Mouse (Mus musculus) bone marrow macrophage, adult 2 months (primary cell): Measurements from ENCODE around the gene Aig1. TPM values are rescaled to one million over a fixed set of nuclear protein-coding genes. Genes with fewer than 3 reads are reported as not detected.

Source experiments
- H3K27ac ChIP-seq: 2 replicates; pipeline ENCODE4 v1.5.1; 2012; ENCODE audit warnings: low read depth, low read length; ENCODE audit not compliant: insufficient read depth
- H3K4me1 ChIP-seq: 2 replicates; pipeline ENCODE4 v1.6.1; 2012; ENCODE audit warnings: low read length; ENCODE audit not compliant: control insufficient read depth, insufficient read depth
- H3K4me3 ChIP-seq: 2 replicates; pipeline ENCODE4 v1.5.1; 2012; ENCODE audit warnings: mild to moderate bottlenecking, low read length, moderate library complexity; ENCODE audit not compliant: insufficient read depth
- CTCF ChIP-seq: IDR thresholded peaks from 2 replicates; pipeline ENCODE4 v1.5.1; 2012; ENCODE audit warnings: low read depth, mild to moderate bottlenecking, low read length, moderate library complexity
- POLR2A ChIP-seq: IDR thresholded peaks from 2 replicates; pipeline ENCODE4 v1.6.1; 2012; ENCODE audit warnings: mild to moderate bottlenecking, low read depth, low read length, borderline replicate concordance
- polyA plus RNA-seq: library from polyadenylated mRNA; stranded (reverse); fragments of >200 nt; gene quantifications from 2 replicates; pipeline ENCODE4 v1.2.4, GENCODE M21; 2012; ENCODE audit not compliant: missing spikeins, insufficient read depth, insufficient read length

Gene Aig1
- polyA plus RNA-seq, 1 experiment: 9.8 TPM

DNA sequence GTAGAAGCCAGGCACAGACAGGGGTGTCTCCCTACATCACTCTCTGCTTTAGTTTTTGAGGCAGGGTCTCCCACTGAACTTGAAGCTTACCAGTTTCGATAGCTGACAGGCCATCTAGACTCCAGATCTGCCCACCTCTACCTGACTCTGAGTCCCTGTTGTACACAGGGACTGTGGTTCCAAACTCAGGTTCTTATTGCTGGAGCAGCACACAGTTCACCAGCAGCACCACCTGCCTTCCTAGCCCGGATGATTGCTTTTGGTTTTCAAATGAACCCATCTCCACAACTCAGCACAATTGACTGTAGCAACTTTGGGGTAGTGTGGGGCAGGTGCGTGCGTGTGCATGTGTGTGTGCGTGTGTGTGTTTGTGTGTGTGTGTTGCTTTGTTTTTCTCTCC, 155.1 kb downstream of the Aig1 start:
- Histone ChIP-seq H3K27ac (no peak overlapping the region), H3K4me3 (no peak overlapping the region), H3K4me1 (no peaks in the 10 kb centered on the region)
- no peak for TF ChIP-seq POLR2A
- no peak for TF ChIP-seq CTCF

DNA sequence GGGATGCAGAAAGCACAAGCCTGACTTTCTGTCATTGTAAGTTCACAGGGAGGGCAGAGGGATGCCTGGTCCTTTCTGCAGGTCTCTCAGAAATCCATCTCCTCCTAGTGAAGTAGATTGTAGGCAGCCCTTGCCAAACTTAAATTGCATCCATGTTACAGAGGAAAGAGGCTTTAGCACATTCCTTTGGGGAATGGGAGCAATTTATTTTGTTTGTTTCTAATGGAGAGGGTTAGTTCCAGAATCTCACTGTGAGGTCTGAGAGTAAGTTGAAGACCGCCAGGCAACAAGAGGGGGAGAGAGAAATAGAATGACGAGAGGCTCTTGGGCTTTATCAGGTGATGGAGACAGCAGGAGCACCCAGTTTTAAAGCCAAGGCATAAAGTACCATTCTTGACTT, 155.7 kb downstream of the Aig1 start:
- Histone ChIP-seq H3K27ac (no peak overlapping the region), H3K4me3 (no peak overlapping the region)
- TF ChIP-seq CTCF: no peak
- TF ChIP-seq POLR2A: no peak

DNA sequence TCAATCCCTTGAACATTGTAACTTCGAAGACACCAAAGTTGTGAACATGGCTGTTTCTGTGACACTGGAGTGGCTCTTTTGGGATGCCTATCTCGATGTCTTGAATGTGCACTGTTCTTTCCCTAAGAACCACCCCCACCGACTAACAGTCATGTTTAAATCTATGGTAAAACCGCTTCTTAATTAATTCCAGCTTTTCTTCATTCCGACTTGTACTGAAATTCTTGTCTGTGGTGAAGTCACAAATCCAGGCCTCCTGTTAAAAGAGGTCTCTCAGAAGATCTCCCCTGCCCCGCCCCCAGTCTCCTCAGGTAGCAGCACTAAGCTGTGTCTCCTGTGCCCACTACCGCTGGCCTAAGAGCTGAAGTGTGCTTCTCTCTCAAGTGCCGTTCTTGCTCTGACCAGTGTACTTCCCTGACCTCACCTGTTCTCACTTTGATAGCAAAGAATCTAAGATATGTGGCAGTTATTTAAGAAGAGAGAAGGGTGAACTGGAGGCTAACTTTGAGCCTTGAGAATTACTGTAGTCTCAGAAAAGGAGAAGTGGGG, 157.4 kb downstream of the Aig1 start:
- no peak for TF ChIP-seq POLR2A
- TF ChIP-seq CTCF: no peak
- Histone ChIP-seq H3K27ac (no peak overlapping the region), H3K4me1 (no peaks in the 10 kb centered on the region), H3K4me3 (no peak overlapping the region)

More for the DNA sequence above, 155.7 kb downstream of the Aig1 start:
- H3K4me1 ChIP-seq: no peaks in the 10 kb centered on the region

DNA sequence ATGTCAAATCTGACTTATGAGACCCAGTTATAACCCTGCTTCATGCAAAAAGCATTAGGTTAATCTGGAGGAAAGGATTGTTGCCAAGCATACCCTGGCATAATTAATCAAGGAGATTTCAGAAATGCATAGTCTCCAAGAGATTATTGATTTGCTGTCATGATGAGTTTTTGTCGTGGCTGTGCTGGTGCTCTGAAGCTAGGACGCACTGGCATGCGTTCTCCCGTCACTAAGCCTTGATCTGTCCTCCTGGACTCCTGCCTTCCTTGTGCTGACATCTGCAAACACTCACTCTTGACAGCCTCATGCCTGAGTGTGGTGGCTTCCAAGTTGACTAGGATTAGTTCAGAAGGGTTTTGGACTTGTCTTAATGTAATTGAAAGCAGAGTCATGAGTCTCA, 163.0 kb downstream of the Aig1 start:
- Histone ChIP-seq H3K4me3 (no peak overlapping the region), H3K4me1 (no peaks in the 10 kb centered on the region), H3K27ac (no peak overlapping the region)
- TF ChIP-seq POLR2A (no peak), CTCF (no peak)

DNA sequence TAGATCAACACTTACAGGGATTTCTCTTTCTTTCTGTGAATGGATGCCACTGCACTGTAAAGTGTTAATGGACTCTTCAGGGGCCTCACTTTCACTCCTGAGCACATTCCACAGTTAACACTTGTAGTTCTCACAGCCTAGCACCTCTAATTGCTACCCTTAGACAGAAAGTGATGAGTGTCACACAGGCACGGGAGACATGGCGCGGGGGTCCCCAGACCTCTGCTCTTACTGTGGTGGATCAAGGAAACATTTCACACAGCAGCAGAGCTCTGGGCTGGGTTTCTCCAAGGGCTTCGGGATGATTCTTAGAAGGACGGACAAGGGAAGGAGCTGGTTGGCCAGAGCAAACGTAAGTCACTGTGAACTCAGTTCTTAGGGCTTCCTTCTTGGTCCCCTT, 166.1 kb downstream of the Aig1 start:
- TF ChIP-seq POLR2A: no peak
- TF ChIP-seq CTCF: no peak
- Histone ChIP-seq H3K4me3 (no peak overlapping the region), H3K27ac (no peak overlapping the region), H3K4me1 (no peaks in the 10 kb centered on the region)

DNA sequence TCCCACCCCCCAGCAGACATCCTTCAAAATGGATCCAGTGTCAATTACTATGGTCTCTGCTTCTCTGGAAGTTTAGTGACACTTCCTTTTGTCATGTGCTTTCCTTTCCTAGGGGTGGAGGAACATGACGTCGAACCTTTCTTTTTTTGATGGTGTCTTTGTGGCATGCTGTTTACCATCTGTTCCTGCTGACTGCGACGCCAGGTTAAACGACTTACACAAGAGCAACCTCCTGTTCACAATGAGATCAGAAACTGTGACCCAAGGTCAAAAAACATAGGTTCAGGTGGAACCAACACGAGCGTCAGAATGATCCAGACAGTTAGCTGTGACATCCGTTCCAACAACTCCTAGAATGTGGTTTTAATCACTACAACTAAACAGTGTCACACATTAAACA, 166.7 kb downstream of the Aig1 start:
- Histone ChIP-seq H3K27ac (no peak overlapping the region), H3K4me3 (no peak overlapping the region), H3K4me1 (no peaks in the 10 kb centered on the region)
- TF ChIP-seq CTCF (no peak), POLR2A (no peak)

DNA sequence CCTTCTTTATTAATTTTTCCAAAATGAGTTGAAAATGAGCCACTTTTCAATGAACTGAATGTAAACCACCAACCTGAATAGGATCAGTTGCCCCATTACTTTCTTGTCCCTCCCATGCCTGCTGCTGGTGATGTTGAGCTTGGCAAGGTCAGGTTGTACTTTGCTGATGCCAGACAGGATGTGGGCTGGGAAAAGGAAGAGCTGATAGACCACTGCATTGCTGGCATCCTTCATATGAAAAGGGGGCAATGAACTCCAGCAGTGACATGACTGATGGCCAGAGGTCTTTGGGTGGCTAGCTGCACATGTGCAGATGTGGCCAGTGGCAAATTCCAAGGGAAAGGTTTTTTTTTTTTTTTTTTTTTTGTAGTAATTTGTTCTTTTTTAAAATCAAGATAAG, 172.5 kb downstream of the Aig1 start:
- TF ChIP-seq POLR2A (no peak), CTCF (no peak)
- Histone ChIP-seq H3K4me3 (no peak overlapping the region), H3K27ac (no peak overlapping the region), H3K4me1 (no peaks in the 10 kb centered on the region)

DNA sequence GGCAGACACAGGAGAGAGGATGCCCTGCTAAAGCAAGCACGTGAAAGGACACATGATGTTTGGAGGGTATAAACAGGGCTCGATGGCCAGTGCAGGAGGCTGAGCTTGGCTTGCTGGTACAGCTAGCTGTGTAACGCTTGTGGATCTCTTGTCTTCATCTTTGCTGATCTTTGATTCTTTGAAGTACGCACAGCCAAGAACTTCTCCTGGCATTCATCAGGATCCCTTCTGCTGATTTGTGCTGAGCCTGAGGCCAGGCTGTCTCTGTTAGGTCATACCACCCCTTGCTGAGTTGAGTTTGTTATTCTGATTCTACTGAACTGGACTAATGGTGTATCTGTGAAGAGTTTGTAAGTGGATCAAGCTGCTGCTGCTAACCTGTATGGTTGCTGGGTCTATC, 175.5 kb downstream of the Aig1 start:
- Histone ChIP-seq H3K27ac (no peak overlapping the region), H3K4me1 (no peaks in the 10 kb centered on the region), H3K4me3 (no peak overlapping the region)
- TF ChIP-seq POLR2A (no peak), CTCF (no peak)

DNA sequence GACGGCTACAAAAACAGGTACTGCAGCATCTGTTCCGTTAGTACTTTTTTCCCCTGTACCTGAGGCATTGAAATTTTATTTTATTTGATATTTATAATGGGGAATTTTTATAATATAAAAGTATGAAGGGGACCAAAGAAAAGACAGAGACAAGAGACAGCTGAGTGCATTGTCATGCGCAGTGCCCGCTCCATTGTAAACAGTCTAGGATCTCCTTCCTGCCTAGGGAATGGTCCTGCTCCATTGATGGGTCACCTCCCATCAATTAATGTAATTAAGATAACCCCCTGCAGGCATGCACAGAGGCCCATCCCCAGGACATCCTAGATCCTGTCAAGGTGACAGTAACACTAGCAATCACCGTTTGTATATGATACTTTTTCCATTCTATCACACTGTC, 178.0 kb downstream of the Aig1 start:
- H3K4me1 ChIP-seq: peaks cover 8% of the 10 kb centered on the region
- H3K27ac ChIP-seq: no peak overlapping the region
- TF ChIP-seq POLR2A (no peak), CTCF (no peak)
- no peak overlapping the region for H3K4me3 ChIP-seq

DNA sequence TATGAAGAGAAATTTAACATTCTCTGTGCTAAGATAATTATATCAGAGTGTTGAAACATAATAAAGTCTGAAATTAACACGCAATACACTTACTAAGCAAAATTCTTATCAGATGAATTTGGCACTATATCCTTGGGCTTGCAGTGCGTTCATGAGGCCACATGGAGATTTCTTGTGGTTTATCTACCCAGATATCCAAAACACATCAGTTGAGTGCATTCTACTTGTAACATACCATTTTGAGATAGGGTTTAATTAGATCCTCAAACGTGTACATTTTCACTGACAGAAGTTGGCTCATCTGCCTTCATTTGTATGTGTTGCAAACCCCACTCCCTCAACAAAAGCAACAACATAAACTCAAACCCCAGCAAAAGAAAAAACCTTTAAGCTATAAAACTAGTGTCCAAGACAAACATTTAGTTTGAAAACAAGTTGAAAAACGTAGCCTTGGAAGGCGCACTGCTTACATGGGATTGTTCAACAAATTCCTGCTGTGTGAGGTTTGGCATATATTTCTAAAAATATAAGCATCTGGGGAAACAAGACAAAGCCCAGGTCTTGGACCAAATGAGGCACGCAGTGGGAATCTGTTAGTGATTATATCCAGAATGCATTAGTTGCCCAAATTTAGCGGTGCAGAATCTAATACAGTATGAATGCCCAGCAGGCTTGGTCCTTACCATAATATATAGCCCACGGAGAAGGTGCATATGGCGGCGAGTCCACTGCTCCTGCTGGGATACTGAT, 178.8 kb downstream of the Aig1 start:
- H3K27ac ChIP-seq: no peak overlapping the region
- H3K4me3 ChIP-seq: no peak overlapping the region
- H3K4me1 ChIP-seq: peaks cover 11% of the 10 kb centered on the region
- no peak for TF ChIP-seq POLR2A
- TF ChIP-seq CTCF: no peak
